Mouse (Mus musculus): Measurements from ENCODE around the gene Met.

Gene Met

GRCm38 (mm10) chr6:17491502-17491901, 27.9 kb downstream of the Met start:
- no peak for DNase-seq (ENCODE audit: low read depth, low spot score)

- DNase-seq (ENCODE audit: low read depth, low spot score), result no peak
These were observed 28.5 kb downstream of the Met start for GRCm38 (mm10) chr6:17492062-17492461.

DNA sequence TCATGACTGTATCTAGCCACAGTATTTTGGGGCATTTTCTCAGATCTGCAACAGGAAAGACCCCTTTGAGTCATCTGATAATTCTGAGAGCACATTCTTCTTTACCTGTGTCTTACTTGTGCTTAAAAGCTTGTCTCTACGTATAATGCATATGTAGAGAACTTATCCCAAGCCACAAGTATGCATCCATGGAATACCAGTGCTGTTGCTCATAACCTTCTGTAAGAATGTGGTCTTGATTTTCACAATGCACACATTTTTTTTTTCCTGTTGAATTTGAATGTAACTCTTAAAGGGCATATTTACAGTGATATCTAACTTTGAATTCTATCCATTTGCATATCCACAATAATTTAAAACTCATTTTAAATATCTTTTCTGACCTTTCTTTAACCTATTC, 31.8 kb downstream of the Met start:
- DNase-seq (ENCODE audit: low read depth, low spot score), result no peak

- DNase-seq (ENCODE audit: low read depth, low spot score), result no peak
These were observed 33.8 kb downstream of the Met start for GRCm38 (mm10) chr6:17497366-17497765.

- DNase-seq (ENCODE audit: low read depth, low spot score), result no peak
These were observed 35.2 kb downstream of the Met start for GRCm38 (mm10) chr6:17498801-17499200.

- no peak for DNase-seq (ENCODE audit: low read depth, low spot score)
These were observed 37.8 kb downstream of the Met start for GRCm38 (mm10) chr6:17501440-17501839.

DNA sequence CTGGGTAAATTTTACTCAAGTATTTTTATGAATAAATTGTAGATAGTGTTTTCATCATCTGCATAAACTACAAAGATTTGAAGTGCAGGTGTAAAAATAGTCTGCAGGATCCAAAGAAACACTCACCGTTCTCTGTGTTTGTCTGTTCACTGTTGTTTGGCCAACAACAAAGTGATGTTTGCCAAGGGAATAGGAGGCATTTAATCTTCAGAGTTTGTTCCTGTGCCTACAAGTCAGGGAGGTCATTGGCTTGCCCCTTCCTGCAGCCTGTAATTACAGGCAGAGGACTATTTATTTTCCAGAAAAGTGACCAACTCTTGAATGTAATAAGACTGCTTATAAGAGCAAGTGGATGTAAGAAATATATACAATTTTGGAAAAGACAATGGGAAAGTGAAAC, 38.7 kb downstream of the Met start:
- no peak for DNase-seq (ENCODE audit: low read depth, low spot score)

GRCm38 (mm10) chr6:17503724-17504123, 40.1 kb downstream of the Met start:
- DNase-seq (ENCODE audit: low read depth, low spot score), result no peak

DNA sequence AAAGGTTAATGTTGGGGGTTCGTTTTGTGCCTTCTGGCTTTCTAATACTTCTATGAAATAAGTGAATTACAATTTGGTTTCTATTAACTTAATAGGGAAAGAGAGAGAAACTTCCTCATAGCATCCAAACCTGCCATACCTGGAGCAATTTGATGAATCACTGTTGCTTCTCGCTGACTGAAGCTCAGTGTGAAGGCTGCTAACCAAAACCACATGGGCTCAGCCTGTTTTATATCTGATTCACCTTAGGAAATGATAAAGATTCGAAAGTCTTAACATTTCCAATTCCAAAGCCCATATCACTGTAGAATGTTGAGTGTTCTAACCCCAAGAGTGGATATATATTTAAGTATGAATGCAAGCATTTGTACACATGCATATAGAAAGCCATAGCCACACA, 41.9 kb downstream of the Met start:
- no peak for DNase-seq (ENCODE audit: low read depth, low spot score)

DNA sequence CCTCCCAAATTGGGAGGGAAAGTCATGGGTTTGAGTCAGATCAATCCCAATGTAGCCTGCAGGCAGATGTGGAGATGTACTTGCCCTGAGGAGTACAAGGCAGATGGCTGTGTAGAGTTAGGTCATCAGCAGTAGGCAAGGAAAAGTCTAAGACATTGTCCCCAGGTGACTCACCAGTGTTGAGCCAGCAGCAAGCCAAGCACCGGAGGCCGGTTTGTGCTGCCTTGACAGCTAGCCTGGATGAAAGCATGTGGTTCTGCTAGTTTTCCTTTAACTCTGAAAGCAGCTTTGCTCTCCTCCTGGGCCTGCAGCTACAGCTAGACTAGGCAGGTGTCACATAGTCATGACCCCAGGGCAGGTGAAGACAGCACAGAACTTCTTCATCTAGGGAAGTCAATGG, 43.2 kb downstream of the Met start:
- DNase-seq (ENCODE audit: low read depth, low spot score), result no peak

DNA sequence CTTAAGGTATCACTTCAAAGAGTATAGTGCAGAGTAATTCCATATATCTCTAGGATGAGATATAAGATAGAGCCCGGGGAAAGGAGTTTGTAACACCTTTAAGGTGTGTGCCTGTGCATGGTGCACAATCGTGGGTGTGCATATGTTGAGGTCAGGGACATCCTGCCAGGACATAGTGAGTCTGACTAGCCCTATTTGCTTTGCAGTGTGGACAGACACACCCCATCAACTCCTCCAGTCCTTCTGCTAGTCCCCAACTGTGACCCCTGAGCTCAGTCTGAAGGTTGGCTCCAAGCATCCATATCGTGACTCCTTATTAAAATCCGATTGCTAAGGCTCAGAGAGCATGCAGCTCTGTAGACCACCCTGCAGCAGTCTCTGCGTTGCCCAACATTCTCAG, 44.6 kb downstream of the Met start:
- no peak for DNase-seq (ENCODE audit: low read depth, low spot score)

DNA sequence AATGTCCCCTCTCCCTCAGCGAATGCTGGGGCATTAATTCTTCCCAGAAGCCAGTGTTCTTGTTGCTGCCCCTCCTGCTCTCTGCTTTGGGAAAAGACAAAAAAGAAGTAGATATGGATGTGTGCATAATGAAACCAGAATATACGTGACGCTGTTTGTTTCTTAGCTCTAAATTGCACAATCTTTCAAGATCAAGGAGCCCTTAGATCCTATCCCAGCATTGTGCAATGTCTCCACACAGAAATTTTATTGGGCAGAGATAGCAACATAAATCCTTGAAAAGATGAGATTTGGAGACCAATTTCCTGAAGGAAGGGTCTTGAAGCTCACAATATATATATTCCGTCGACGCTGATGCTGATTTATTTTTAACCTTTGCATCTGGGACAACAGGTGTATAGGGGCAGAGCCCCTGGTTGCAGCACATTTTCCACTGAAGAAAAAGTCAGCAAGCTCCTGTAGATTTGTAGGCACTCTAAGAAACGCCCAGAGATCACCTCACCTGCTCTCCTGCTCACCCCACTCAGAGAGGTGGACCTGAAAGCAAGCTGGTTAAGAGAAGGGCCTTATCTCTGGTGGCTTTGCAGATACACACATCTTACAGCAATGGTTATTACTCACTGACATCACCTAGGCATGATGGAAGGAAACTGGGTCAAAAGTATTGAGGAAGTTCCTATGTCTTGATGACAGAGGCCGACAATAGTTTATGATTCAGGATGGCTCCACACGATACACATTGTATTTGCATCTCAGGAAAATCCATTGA, 45.2 kb downstream of the Met start:
- no peak for DNase-seq (ENCODE audit: low read depth, low spot score)

- no peak for DNase-seq (ENCODE audit: low read depth, low spot score)
These were observed 49.8 kb downstream of the Met start for GRCm38 (mm10) chr6:17513381-17513780.

- no peak for DNase-seq (ENCODE audit: low read depth, low spot score)
These were observed 52.3 kb downstream of the Met start for GRCm38 (mm10) chr6:17515775-17516460.

DNA sequence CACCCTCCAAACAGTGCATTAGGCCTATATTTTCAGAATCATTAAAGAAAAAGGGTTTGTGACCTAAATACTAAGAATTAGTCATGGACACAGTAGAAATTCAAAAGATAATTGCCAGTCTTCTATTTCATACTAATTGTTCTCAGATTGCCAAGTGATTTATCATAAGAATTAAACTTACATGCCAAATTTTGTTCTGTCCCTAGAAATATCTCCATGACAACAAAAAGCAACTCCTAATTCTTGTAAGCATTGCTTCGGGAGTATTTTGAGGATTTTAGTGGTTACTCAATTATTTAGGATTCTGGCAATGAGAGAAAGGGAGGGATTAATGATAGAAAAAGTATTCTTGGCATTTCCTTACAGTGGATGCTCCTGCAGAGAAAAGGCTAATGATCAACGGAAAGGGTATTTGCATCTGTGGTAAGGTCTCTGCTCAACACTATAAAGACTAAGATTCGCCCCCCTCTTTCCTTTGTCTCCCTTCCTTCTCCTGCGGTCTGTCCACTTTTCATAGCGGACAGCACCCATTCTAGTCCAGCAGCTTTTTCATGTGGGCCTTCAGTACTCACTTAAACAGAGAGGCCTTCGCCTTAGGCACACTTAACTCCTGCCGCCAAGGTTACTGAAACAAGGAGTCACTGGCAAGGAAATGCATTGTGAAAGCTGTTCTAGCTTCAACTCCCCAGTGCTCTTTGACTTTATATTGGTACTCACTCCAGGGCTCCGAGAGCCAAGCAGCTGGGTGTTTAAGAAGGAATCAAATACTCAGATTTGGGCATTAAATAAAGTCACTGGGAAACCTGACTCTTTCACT, 58.5 kb downstream of the Met start:
- no peak for DNase-seq (ENCODE audit: low read depth, low spot score)

DNA sequence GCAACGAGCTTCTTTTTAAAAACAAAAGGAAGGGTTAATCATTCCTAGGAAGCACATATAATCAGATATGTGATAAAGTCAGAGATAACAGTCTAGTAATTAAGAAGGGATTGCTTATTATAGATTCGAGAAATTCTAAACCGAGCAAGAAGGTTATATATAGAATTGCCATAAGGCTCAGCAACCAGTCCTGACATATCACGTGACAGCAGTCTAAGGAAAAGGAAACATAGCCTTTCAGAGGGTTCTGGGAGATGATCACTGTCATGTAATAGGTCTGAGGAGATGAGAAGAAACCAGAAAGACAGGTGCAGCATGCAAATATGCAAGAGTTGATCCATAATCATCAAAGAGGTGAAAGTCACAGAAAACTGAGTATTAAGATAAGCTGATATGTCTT, 59.3 kb downstream of the Met start:
- DNase-seq (ENCODE audit: low read depth, low spot score), result no peak

GRCm38 (mm10) chr6:17529490-17530269, 66.1 kb downstream of the Met start:
- no peak for DNase-seq (ENCODE audit: low read depth, low spot score)

- DNase-seq (ENCODE audit: low read depth, low spot score), result no peak
These were observed 78.0 kb downstream of the Met start for GRCm38 (mm10) chr6:17541615-17542014.

- no peak for DNase-seq (ENCODE audit: low read depth, low spot score)
These were observed 78.8 kb downstream of the Met start for GRCm38 (mm10) chr6:17542383-17542782.

DNA sequence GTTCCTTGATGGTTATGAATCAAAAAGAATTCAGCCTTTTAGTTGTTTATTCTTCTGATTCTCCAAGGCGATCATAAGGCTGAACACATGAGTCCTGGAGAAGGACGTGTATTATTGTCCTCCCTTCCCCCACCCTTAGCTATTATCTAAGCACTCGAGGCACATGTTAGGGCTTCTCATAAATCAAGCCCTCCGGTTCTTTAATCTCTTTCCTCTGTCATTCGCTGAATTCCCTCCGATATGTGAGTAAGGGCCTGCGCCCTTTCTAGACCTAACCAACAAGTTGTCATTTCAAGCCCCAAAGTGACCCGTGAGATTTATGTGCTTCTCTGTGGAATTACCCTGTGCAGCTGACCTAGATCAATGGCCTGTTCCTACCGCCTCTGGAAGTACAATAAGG, 81.9 kb downstream of the Met start:
- DNase-seq (ENCODE audit: low read depth, low spot score), result no peak

- no peak for DNase-seq (ENCODE audit: low read depth, low spot score)
These were observed 82.7 kb downstream of the Met start for GRCm38 (mm10) chr6:17546341-17546740.

- DNase-seq (ENCODE audit: low read depth, low spot score), result no peak
These were observed 83.2 kb downstream of the Met start for GRCm38 (mm10) chr6:17546825-17547224.
